Mouse (Mus musculus): ENCODE measurements at regions not wholly inside any gene's neighbourhood (a gene's known extent, or its start where the extent isn't known, plus 50 kb on each side); places are given as distances from the start of the nearest gene placed in this dataset.

GRCm38 (mm10) chr4:127502621-127503020 lies 144.6 kb upstream of the Gjb5 start:
- no peak for DNase-seq

- DNase-seq = no peak
These were observed 143.9 kb upstream of the Gjb5 start for GRCm38 (mm10) chr4:127501881-127502280.

- no peak for DNase-seq
These were observed 129.2 kb upstream of the Gjb5 start for GRCm38 (mm10) chr4:127487016-127487780.

- no peak for DNase-seq
These were observed 127.3 kb upstream of the Gjb5 start for GRCm38 (mm10) chr4:127485238-127485637.

- DNase-seq = no peak
These were observed 124.5 kb upstream of the Gjb5 start for GRCm38 (mm10) chr4:127482461-127482860.

GRCm38 (mm10) chr4:127480339-127480738 lies 122.4 kb upstream of the Gjb5 start:
- DNase-seq = no peak

GRCm38 (mm10) chr4:127469877-127470276 lies 111.9 kb upstream of the Gjb5 start:
- DNase-seq = no peak

GRCm38 (mm10) chr4:127454511-127455119 lies 96.6 kb upstream of the Gjb5 start:
- DNase-seq = no peak

GRCm38 (mm10) chr4:127452081-127452480 lies 94.1 kb upstream of the Gjb5 start:
- DNase-seq = no peak

GRCm38 (mm10) chr4:127445300-127445699 lies 87.3 kb upstream of the Gjb5 start:
- no peak for DNase-seq

GRCm38 (mm10) chr4:127444056-127444455 lies 86.1 kb upstream of the Gjb5 start:
- no peak for DNase-seq

GRCm38 (mm10) chr4:127442001-127442400 lies 84.0 kb upstream of the Gjb5 start:
- DNase-seq = no peak

GRCm38 (mm10) chr4:127440602-127441001 lies 82.6 kb upstream of the Gjb5 start:
- DNase-seq = no peak

- DNase-seq = peak; percentile 67
These were observed 77.1 kb upstream of the Gjb5 start for GRCm38 (mm10) chr4:127435076-127435475.

GRCm38 (mm10) chr4:127430237-127430636 lies 72.3 kb upstream of the Gjb5 start:
- no peak for DNase-seq

- no peak for DNase-seq
These were observed 71.8 kb upstream of the Gjb5 start for GRCm38 (mm10) chr4:127429748-127430147.

GRCm38 (mm10) chr4:127423855-127424254 lies 65.9 kb upstream of the Gjb5 start:
- no peak for DNase-seq

- no peak for DNase-seq
These were observed 64.0 kb upstream of the Gjb5 start for GRCm38 (mm10) chr4:127421927-127422450.

GRCm38 (mm10) chr4:127421129-127421528 lies 63.1 kb upstream of the Gjb5 start:
- DNase-seq = no peak

GRCm38 (mm10) chr4:127419786-127420120 lies 61.8 kb upstream of the Gjb5 start:
- no peak for DNase-seq

- DNase-seq = peak; percentile 48
These were observed 61.2 kb upstream of the Gjb5 start for GRCm38 (mm10) chr4:127419062-127419785.

- peak; percentile 46 for DNase-seq
These were observed 58.9 kb upstream of the Gjb5 start for GRCm38 (mm10) chr4:127416906-127417305.
